Comparison of ENCODE assay signal across 24 mouse cellular contexts in the genomic region with DNA sequence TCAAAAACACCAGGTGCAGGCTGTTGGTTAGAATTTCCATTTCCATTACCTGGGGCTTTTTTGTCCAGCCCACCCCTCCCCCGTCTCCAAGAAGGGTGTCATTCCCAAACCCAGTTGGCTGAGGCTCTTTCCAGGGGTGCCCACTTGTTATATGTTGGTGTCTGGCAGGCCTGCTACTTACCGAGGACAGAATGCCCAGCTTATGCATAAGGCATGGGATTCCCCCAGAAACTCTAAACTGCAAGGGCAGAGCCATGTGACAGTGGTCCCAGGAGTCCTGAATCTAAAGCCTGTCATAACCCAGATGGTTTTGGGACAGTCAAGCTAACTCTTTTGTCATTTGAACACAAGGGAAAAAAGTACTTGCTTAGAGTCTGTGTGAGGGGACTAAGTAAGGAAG.
"Had no signal": no experiment of that assay in that cellular context is flagged by ENCODE, and none has a peak within 500 bp of the region (broad histone marks: within the 10 kb centered on the region; RNA-seq: fewer than 3 reads in every experiment).

No protein-coding gene starts in this region.

- H3K9ac ChIP-seq: embryonic facial prominence, embryonic 12.5 days; embryonic facial prominence, embryonic 13.5 days; embryonic facial prominence, embryonic 15.5 days; forebrain, embryonic 12.5 days; forebrain, embryonic 13.5 days; forebrain, embryonic 15.5 days; forebrain, postnatal 0 days had no signal

- H3K27ac ChIP-seq: embryonic facial prominence, embryonic 12.5 days; embryonic facial prominence, embryonic 13.5 days; embryonic facial prominence, embryonic 15.5 days; forebrain, embryonic 12.5 days; forebrain, embryonic 13.5 days; forebrain, embryonic 15.5 days; gastrocnemius, adult 2 months; heart, adult 2 months had no signal

- H3K4me1 ChIP-seq: forebrain, embryonic 15.5 days had no signal

- H3K36me3 ChIP-seq: embryonic facial prominence, embryonic 10.5 days; embryonic facial prominence, embryonic 12.5 days; embryonic facial prominence, embryonic 13.5 days; embryonic facial prominence, embryonic 15.5 days; forebrain, embryonic 10.5 days; forebrain, embryonic 12.5 days; forebrain, embryonic 15.5 days had no signal

- DNase-seq: cerebellum, adult 9-10 months; cerebellum, adult 9-11 months; cerebellum, postnatal 10 days; cerebellum, postnatal 14 days; cerebellum, postnatal 25 days; cerebellum, postnatal 36 days; embryo, embryonic 11 days; forebrain, postnatal 0 days; gastrocnemius, adult 2 months; gastrocnemius, postnatal 10 days; gastrocnemius, postnatal 14 days; gastrocnemius, postnatal 36 days; heart, adult 2 months had no signal

- H3K9me3 ChIP-seq: embryonic facial prominence, embryonic 10.5 days; embryonic facial prominence, embryonic 12.5 days; embryonic facial prominence, embryonic 13.5 days; embryonic facial prominence, embryonic 15.5 days; forebrain, embryonic 10.5 days; forebrain, embryonic 12.5 days; forebrain, embryonic 13.5 days; forebrain, embryonic 15.5 days had no signal

- H3K27me3 ChIP-seq: embryonic facial prominence, embryonic 12.5 days; embryonic facial prominence, embryonic 13.5 days; embryonic facial prominence, embryonic 15.5 days; forebrain, embryonic 12.5 days; forebrain, embryonic 13.5 days; forebrain, embryonic 15.5 days had no signal

- H3K4me3 ChIP-seq: embryonic facial prominence, embryonic 10.5 days; embryonic facial prominence, embryonic 12.5 days; embryonic facial prominence, embryonic 13.5 days; embryonic facial prominence, embryonic 15.5 days; erythroblast, embryonic 14.5 days; forebrain, embryonic 10.5 days; forebrain, embryonic 12.5 days; forebrain, embryonic 13.5 days; forebrain, embryonic 15.5 days; gastrocnemius, adult 2 months; heart, adult 2 months had no signal

- ATAC-seq: forebrain, embryonic 13.5 days; forebrain, embryonic 14.5 days; forebrain, embryonic 15.5 days; forebrain, embryonic 16.5 days; forebrain, postnatal 0 days had no signal

- H3K4me2 ChIP-seq: embryonic facial prominence, embryonic 12.5 days; embryonic facial prominence, embryonic 13.5 days; embryonic facial prominence, embryonic 15.5 days; forebrain, embryonic 12.5 days; forebrain, embryonic 13.5 days; forebrain, embryonic 15.5 days had no signal
